Mouse (Mus musculus): ENCODE measurements around the gene Znrf4. TPM values are rescaled to one million over a fixed set of nuclear protein-coding genes. Genes with fewer than 3 reads are reported as not detected.
A peak's percentile ranks its signal among the peaks of the same experiment; 100 is the strongest.

Gene Znrf4
- total RNA-seq, 4 experiments from 2014 or later: not detected

GRCm38 (mm10) chr17:56490438-56491152, 21.6 kb downstream of the Znrf4 start:
- no peak for DNase-seq (ENCODE audit: low spot score in 2 of 2)

- DNase-seq (ENCODE audit: low spot score in 2 of 2): no peak
These were observed 24.2 kb downstream of the Znrf4 start for GRCm38 (mm10) chr17:56488028-56488427.

GRCm38 (mm10) chr17:56487441-56487888, 24.8 kb downstream of the Znrf4 start:
- no peak for DNase-seq (ENCODE audit: low spot score in 2 of 2)

GRCm38 (mm10) chr17:56485926-56486325, 26.3 kb downstream of the Znrf4 start:
- DNase-seq (ENCODE audit: low spot score in 2 of 2): no peak

GRCm38 (mm10) chr17:56485118-56485517, 27.1 kb downstream of the Znrf4 start:
- DNase-seq (ENCODE audit: low spot score in 2 of 2): no peak

GRCm38 (mm10) chr17:56482671-56483070, 29.6 kb downstream of the Znrf4 start:
- no peak for DNase-seq (ENCODE audit: low spot score in 2 of 2)

- peak in 1 of 2 experiments; percentile 76 for DNase-seq (ENCODE audit: low spot score in 2 of 2)
These were observed 32.9 kb downstream of the Znrf4 start for GRCm38 (mm10) chr17:56479358-56479757.

- DNase-seq (ENCODE audit: low spot score in 2 of 2): no peak
These were observed 34.0 kb downstream of the Znrf4 start for GRCm38 (mm10) chr17:56478191-56478611.

- no peak for DNase-seq (ENCODE audit: low spot score in 2 of 2)
These were observed 34.9 kb downstream of the Znrf4 start for GRCm38 (mm10) chr17:56477191-56477818.

- DNase-seq (ENCODE audit: low spot score in 2 of 2): peak; percentile 97 to 98
These were observed 35.9 kb downstream of the Znrf4 start, which contains the start of gene Ptprs for GRCm38 (mm10) chr17:56476402-56476752. TSS of gene Ptprs (minus strand) at chr17:56476483.

GRCm38 (mm10) chr17:56475584-56476401, 36.4 kb downstream of the Znrf4 start:
- DNase-seq (ENCODE audit: low spot score in 2 of 2): peak in 1 of 2 experiments; percentile 53

- peak in 1 of 2 experiments; percentile 68 for DNase-seq (ENCODE audit: low spot score in 2 of 2)
These were observed 37.2 kb downstream of the Znrf4 start for GRCm38 (mm10) chr17:56474831-56475581.

- DNase-seq (ENCODE audit: low spot score in 2 of 2): no peak
These were observed 37.9 kb downstream of the Znrf4 start for GRCm38 (mm10) chr17:56474311-56474830.

- DNase-seq (ENCODE audit: low spot score in 2 of 2): no peak
These were observed 38.7 kb downstream of the Znrf4 start for GRCm38 (mm10) chr17:56473611-56473905.

- DNase-seq (ENCODE audit: low spot score in 2 of 2): peak in 1 of 2 experiments; percentile 46
These were observed 39.3 kb downstream of the Znrf4 start for GRCm38 (mm10) chr17:56472733-56473610.

GRCm38 (mm10) chr17:56472121-56472520, 40.1 kb downstream of the Znrf4 start:
- no peak for DNase-seq (ENCODE audit: low spot score in 2 of 2)

GRCm38 (mm10) chr17:56471136-56471535, 41.1 kb downstream of the Znrf4 start:
- no peak for DNase-seq (ENCODE audit: low spot score in 2 of 2)

- no peak for DNase-seq (ENCODE audit: low spot score in 2 of 2)
These were observed 41.7 kb downstream of the Znrf4 start for GRCm38 (mm10) chr17:56470571-56470970.

GRCm38 (mm10) chr17:56470001-56470436, 42.2 kb downstream of the Znrf4 start:
- DNase-seq (ENCODE audit: low spot score in 2 of 2): no peak

GRCm38 (mm10) chr17:56469275-56469674, 43.0 kb downstream of the Znrf4 start:
- DNase-seq (ENCODE audit: low spot score in 2 of 2): no peak

Data from layer of hippocampus, adult 8-10 months (tissue).